Mouse (Mus musculus) frontal cortex, adult 2 months (tissue): ENCODE data around the gene Vma21-ps. TPM values are rescaled to one million over a fixed set of nuclear protein-coding genes. Genes with fewer than 3 reads are reported as not detected.
"Not testable (repeated sequence)": the region's sequence is repeated elsewhere in the genome, so short reads cannot be mapped to it uniquely, and the experiment has no call there.

ENCODE experiments used
- DNase-seq, 2 experiments: peaks; one replicate each; pipeline ENCODE4 v3.0.0; 2022; ENCODE audit warnings: low spot score in 1 of 2; ENCODE audit errors: extremely low spot score in 1 of 2
- polyA plus RNA-seq: library from polyadenylated mRNA; depleted of rRNA; stranded (reverse); fragments of >200 nt; gene quantifications from 2 replicates; pipeline ENCODE4 v1.2.3, GENCODE M21; 2012; rRNA removed

The Vma21-ps gene
- 2.7 and 3.5 TPM in 2 replicates for polyA plus RNA-seq

DNA sequence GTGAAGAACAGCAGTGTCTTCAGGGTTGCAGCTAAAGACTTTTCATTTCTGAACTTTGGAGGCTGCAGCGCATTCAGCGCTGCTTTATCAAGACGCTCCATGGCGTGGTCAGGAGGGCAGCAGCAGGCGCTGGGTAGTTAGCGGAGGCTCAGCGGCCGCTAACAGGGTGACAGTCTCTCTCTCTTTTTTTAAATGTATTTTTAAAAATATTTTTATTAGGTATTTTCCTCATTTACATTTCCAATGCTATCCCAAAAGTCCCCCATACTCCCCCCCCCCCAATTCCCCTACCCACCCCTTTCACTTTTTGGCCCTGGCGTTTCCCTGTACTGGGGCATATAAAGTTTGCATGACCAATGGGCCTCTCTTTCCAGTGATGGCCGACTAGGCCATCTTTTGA is at the start of gene Vma21-ps:
Gene Vma21-ps (minus strand): TSS at position 101 of the 400 bp plus-strand sequence.
- DNase-seq, result not testable (repeated sequence)

DNA sequence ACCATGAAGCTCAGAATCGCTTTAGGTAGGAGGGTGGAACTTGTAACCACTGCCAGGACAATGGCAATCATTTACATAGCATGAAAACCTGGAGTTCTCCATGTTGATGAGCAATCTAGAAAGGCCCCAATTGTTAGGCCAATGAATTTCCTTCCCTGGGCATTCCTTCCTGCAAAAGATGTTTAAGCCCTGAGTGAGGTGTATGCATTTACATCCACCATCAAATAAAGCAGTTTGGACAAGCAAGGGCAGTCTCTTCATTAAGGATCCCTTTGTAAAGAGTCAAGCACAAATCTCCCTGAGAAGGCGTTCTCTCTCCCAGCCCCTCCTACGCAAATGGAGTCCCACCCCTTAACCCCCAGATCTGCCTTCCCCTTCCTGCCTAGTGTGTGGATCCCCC is 46.0 kb upstream of the Vma21-ps start:
- no peak for DNase-seq

DNA sequence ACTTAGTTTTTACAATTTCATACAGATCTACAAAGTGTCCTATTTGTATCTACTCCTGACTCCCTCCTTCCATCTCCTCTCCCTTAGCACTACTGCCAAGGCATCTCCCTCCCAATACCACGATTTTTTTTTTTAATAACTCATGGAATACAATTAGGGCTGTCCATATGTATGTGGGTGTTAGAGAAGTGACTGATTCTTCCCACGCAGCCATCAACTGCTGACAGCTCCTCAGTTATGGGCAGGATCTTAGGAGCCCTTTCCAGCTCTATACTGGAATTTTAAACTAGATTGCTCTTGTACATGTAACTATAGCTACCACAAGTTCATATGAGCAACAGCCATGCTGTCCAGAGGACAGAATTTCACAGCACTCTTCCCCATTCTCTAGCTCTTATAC is 33.6 kb upstream of the Vma21-ps start:
- no peak for DNase-seq

DNA sequence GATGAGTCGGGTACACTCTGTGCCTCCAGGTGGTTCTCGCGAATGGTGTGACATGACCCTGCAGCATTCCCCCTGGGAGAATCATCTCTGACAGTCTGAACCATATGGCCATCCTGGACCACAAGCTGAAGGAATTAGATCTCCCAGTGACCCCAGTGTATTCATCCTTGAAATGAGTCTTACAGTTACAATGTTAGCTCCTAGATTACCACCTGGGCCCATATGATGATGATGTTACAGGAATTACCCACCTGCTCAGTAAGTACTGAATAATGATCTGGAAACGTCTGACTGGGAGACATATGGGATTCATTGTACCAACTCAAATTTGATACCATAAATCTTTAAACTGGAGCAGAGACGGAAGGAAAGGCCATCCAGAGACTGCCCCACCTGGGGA is 29.4 kb upstream of the Vma21-ps start:
- DNase-seq, result no peak

DNA sequence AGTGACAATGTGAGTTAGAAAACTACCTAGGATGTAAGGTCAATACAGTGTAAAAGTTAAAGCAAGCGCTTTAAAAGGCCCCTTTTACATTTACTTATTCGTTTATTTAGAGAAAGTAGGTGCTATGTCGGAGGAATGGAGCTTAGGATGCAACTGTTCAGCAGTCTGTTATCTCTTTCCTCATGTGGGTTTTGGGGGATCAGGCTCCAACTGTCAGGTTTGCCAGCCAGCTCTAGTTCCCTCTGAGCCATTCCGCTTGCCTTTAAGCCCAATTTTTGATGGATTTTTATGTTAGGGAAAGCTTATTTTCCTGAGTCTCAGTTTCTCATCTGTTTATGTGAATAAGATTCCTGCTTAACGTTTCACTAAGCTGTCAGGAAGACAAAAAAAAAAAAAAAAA is 22.3 kb upstream of the Vma21-ps start:
- no peak for DNase-seq

DNA sequence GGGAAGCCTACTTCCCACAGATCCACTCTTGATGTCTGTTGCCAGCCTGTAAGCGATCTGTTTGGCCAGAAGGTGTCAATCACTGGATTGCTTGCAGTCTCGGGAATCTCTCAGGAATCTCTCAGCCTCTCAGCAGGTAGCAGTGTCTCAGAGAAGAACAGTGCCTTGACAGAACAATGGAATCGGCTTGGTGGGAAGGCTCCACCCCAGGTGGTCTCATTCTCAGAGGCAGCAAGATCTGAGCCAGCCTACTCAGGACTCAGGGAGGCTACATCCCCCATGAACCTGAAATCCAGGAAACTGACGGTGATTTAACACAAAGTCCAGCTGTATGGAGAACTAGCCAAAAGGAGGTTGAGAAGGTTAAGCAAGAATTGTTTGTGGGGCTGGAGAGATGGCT is 20.5 kb upstream of the Vma21-ps start:
- no peak for DNase-seq

DNA sequence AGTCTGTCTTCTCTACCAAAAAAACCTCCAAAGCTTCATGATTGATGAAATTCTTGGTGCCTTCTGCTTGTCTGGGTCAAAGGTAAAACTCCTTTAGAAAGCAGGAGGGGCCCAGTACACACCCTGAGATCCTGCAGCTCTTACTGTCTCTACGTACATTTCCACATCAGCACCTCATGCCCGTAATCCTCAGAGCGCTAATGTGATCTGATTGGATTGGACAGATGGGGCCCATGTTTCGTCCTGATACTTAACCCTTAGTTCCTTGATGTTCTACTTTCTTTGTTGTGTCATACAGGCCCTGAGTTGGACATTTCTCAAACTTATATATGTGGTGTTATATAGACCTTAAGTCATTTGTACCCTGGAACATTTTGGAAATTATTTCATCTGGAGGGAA is 9.6 kb downstream of the Vma21-ps start:
- no peak for DNase-seq

DNA sequence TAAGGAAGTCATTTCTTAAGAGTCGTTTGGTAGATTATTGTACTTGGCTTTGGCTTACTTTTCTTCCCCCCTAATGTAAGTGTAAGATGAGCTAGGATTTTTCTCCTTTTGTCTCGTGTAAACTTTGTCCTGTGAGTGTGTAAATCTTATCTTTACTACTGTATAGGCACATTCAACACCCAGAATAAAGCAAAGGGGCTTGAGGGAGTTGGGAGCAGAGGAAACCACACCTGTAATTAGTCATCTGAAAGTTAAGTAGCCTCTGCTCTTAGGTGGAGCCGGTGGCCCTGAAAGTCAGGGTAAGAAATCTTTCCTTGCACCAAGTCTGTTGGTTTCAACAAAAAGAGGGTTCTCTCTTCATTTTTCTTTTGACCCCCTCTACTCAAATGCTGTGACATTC is 23.6 kb downstream of the Vma21-ps start:
- DNase-seq, result no peak

DNA sequence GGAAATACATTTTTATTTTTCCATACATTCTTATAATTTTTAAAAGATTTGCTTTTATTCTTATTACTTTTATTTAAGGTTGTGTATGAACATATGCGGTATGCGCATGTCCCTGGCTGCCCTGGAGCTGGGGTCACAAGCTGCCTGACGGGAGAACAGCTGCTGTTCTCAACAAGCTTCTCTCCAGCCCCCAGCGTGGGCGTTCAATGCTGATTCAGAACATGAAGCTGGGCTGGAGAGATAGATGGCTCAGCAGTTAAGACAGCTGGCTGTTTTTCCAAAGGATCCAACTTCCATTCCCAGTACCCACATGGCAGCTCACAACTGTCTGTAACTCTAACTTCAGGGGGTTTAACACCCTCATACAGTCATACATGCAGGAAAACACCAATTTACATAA is 35.7 kb downstream of the Vma21-ps start:
- DNase-seq, result peak; percentile 73 to 80

DNA sequence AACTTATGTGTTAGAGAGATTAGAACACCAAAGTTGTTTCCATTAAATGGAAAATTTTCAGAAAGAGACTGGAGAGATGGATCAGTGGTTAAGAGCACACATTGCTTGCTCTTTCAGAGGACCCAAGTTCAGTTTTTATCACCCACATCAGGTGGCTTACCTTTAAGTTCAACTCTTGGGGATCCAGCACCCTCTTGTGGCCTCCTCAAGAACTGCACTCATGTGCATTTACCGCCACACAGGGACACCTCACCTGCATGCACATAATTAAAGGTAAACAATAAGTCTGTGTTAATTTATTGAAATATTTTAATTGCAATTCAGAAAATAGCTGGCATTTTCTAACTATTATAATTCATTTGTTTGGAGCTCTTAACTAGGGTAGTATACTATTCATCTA is 37.3 kb downstream of the Vma21-ps start:
- DNase-seq, result no peak

Other genes with a start within 250 kb of the Vma21-ps start
- 2.8 and 3.3 TPM in 2 replicates for gene Smc2, start 58.0 kb downstream of the Vma21-ps start, polyA plus RNA-seq
- not detected in 2 replicates for gene Toporsl, start 99.0 kb upstream of the Vma21-ps start, polyA plus RNA-seq